Mouse (Mus musculus): Measurements from ENCODE around the gene Ifnk.

DNA sequence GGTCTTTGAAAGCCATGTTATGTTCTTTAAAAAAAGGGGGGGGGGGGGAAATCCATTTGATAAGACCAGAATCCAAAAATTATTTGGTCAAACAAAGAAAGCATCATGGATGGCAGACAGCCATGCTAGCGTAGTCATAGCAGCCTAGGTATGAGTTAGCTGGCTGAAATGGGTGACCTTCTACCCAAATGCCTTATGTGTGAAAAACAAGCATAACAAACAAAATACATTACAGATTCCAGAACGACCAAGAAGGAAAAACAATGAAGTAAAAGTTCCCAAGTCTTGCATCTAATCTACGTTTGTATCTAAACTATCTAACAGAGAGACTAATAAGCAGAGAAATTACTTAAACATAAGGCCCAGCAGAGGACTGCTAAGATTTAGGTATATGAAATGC is 1.1 kb upstream of the Ifnk start:
- TF ChIP-seq POLR2A (IDR thresholded peaks at IDR 0.05; ENCODE audit: borderline replicate concordance, insufficient read depth, low read length) (no peak), CTCF (IDR thresholded peaks at IDR 0.05; ENCODE audit: borderline replicate concordance, insufficient read depth, low read depth, low read length) (no peak)
